Mouse (Mus musculus): ENCODE results near the gene Csmd2.

Gene Csmd2

GRCm38 (mm10) chr4:128411941-128412630 is 424.4 kb downstream of the Csmd2 start:
- DNase-seq (ENCODE audit: low read depth, low spot score), result no peak

GRCm38 (mm10) chr4:128414741-128415140 is 427.1 kb downstream of the Csmd2 start:
- DNase-seq (ENCODE audit: low read depth, low spot score), result no peak

GRCm38 (mm10) chr4:128419988-128420617 is 432.4 kb downstream of the Csmd2 start:
- no peak for DNase-seq (ENCODE audit: low read depth, low spot score)

- no peak for DNase-seq (ENCODE audit: low read depth, low spot score)
These were observed 434.8 kb downstream of the Csmd2 start for GRCm38 (mm10) chr4:128422486-128422885.

- DNase-seq (ENCODE audit: low read depth, low spot score), result no peak
These were observed 437.7 kb downstream of the Csmd2 start for GRCm38 (mm10) chr4:128425339-128425738.

GRCm38 (mm10) chr4:128427261-128428030 is 439.8 kb downstream of the Csmd2 start:
- no peak for DNase-seq (ENCODE audit: low read depth, low spot score)

- DNase-seq (ENCODE audit: low read depth, low spot score), result no peak
These were observed 440.8 kb downstream of the Csmd2 start for GRCm38 (mm10) chr4:128428303-128429107.

- DNase-seq (ENCODE audit: low read depth, low spot score), result no peak
These were observed 441.9 kb downstream of the Csmd2 start for GRCm38 (mm10) chr4:128429591-128429990.

GRCm38 (mm10) chr4:128440550-128440949 is 452.9 kb downstream of the Csmd2 start:
- DNase-seq (ENCODE audit: low read depth, low spot score), result no peak

GRCm38 (mm10) chr4:128441228-128441627 is 453.6 kb downstream of the Csmd2 start:
- no peak for DNase-seq (ENCODE audit: low read depth, low spot score)

- DNase-seq (ENCODE audit: low read depth, low spot score), result no peak
These were observed 455.1 kb downstream of the Csmd2 start for GRCm38 (mm10) chr4:128442791-128443190.

- DNase-seq (ENCODE audit: low read depth, low spot score), result no peak
These were observed 458.0 kb downstream of the Csmd2 start for GRCm38 (mm10) chr4:128445514-128446260.

- DNase-seq (ENCODE audit: low read depth, low spot score), result no peak
These were observed 461.3 kb downstream of the Csmd2 start for GRCm38 (mm10) chr4:128448831-128449431.

- DNase-seq (ENCODE audit: low read depth, low spot score), result no peak
These were observed 462.5 kb downstream of the Csmd2 start for GRCm38 (mm10) chr4:128450137-128450536.

- no peak for DNase-seq (ENCODE audit: low read depth, low spot score)
These were observed 463.3 kb downstream of the Csmd2 start for GRCm38 (mm10) chr4:128450974-128451373.

GRCm38 (mm10) chr4:128451383-128451794 is 463.7 kb downstream of the Csmd2 start:
- no peak for DNase-seq (ENCODE audit: low read depth, low spot score)

- no peak for DNase-seq (ENCODE audit: low read depth, low spot score)
These were observed 479.1 kb downstream of the Csmd2 start for GRCm38 (mm10) chr4:128466708-128467107.

- peak; percentile 53 for DNase-seq (ENCODE audit: low read depth, low spot score)
These were observed 480.4 kb downstream of the Csmd2 start for GRCm38 (mm10) chr4:128468040-128468439.

GRCm38 (mm10) chr4:128476249-128476648 is 488.6 kb downstream of the Csmd2 start:
- DNase-seq (ENCODE audit: low read depth, low spot score), result no peak

- no peak for DNase-seq (ENCODE audit: low read depth, low spot score)
These were observed 496.2 kb downstream of the Csmd2 start for GRCm38 (mm10) chr4:128483891-128484290.

- no peak for DNase-seq (ENCODE audit: low read depth, low spot score)
These were observed 497.0 kb downstream of the Csmd2 start for GRCm38 (mm10) chr4:128484679-128485078.

Data from R1 (cell line).